Mouse (Mus musculus) frontal cortex, adult 2 months (tissue): ENCODE data around the gene Vmn2r5. TPM values are rescaled to one million over a fixed set of nuclear protein-coding genes. Genes with fewer than 3 reads are reported as not detected.
"Not testable (repeated sequence)": the region's sequence is repeated elsewhere in the genome, so short reads cannot be mapped to it uniquely, and the experiment has no call there.

ENCODE experiments used
- DNase-seq, 2 experiments: peaks; one replicate each; pipeline ENCODE4 v3.0.0; 2022; ENCODE audit warnings: low spot score in 1 of 2; ENCODE audit errors: extremely low spot score in 1 of 2
- polyA plus RNA-seq: library from polyadenylated mRNA; depleted of rRNA; stranded (reverse); fragments of >200 nt; gene quantifications from 2 replicates; pipeline ENCODE4 v1.2.3, GENCODE M21; 2012; rRNA removed

The Vmn2r5 gene
- polyA plus RNA-seq, result not detected in 2 replicates

- not testable (repeated sequence) for DNase-seq
These were observed at the start of gene Vmn2r5 for GRCm38 (mm10) chr3:64509742-64510141. Vmn2r5 (minus strand) TSS chr3:64509842.

GRCm38 (mm10) chr3:64523585-64523984 is 13.9 kb upstream of the Vmn2r5 start:
- DNase-seq, result not testable (repeated sequence)

Other genes starting within 250 kb of the Vmn2r5 start
- gene Vmn2r3, start 220.1 kb downstream of the Vmn2r5 start, polyA plus RNA-seq, result under 0.01 TPM in 1 of 2 replicates, not detected in the other
- gene Vmn2r4, start 94.5 kb downstream of the Vmn2r5 start, polyA plus RNA-seq, result not detected in 2 replicates
- gene Vmn2r6, start 56.0 kb upstream of the Vmn2r5 start, polyA plus RNA-seq, result not detected in 2 replicates